Mouse (Mus musculus) intestine, embryonic 16.5 days (tissue): Measurements from ENCODE around the gene Tacc3. TPM values are rescaled to one million over a fixed set of nuclear protein-coding genes. Genes with fewer than 3 reads are reported as not detected.

Experiments
- ATAC-seq: fragments of 200-750 bp; cut with Nextera tagmentation; 2 replicates; pipeline ENCODE4 v1.8.0; 2017; ENCODE audit warnings: moderate TSS enrichment, moderate library complexity
- H3K27ac ChIP-seq: fragments of 300-500 bp; sonication (generic); 2 replicates; pipeline ENCODE4 v1.5.1; 2014; ENCODE audit warnings: mild to moderate bottlenecking, low read length
- H3K27me3 ChIP-seq: fragments of 300-500 bp; sonication (generic); replicated peaks from 2 replicates; pipeline ENCODE4 v1.6.1; 2014; ENCODE audit warnings: low read length, control low read depth, mixed read lengths; ENCODE audit not compliant: control insufficient read depth, insufficient read depth
- H3K36me3 ChIP-seq: fragments of 300-500 bp; sonication (generic); 2 replicates; pipeline ENCODE4 v1.6.1; 2014; ENCODE audit warnings: low read length, control low read depth; ENCODE audit not compliant: control insufficient read depth, insufficient read depth
- H3K4me1 ChIP-seq: fragments of 300-500 bp; sonication (generic); 2 replicates; pipeline ENCODE4 v1.6.1; 2014; ENCODE audit warnings: low read length, control low read depth, mixed read lengths; ENCODE audit not compliant: control insufficient read depth, insufficient read depth
- H3K4me2 ChIP-seq: fragments of 300-500 bp; sonication (generic); 2 replicates; pipeline ENCODE4 v1.6.1; 2014; ENCODE audit warnings: low read depth, low read length, control low read depth
- H3K4me3 ChIP-seq: fragments of 300-500 bp; sonication (generic); 2 replicates; pipeline ENCODE4 v1.5.1; 2014; ENCODE audit warnings: mild to moderate bottlenecking, low read length
- H3K9ac ChIP-seq: fragments of 300-500 bp; sonication (generic); 2 replicates; pipeline ENCODE4 v1.6.1; 2014; ENCODE audit warnings: low read depth, low read length
- H3K9me3 ChIP-seq: fragments of 300-500 bp; sonication (generic); 2 replicates; pipeline ENCODE4 v1.6.1; 2016; ENCODE audit warnings: low read length, control low read depth; ENCODE audit not compliant: control insufficient read depth
- WGBS: fragments of 180-500 bp; shearing (Covaris S2); extraction: QIAGEN DNeasy Blood & Tissue Kit; methylation state at CpG from one replicate; pipeline ENCODE4 v1.1.7; 2014; 5-methylcytosine and 5-hydroxymethylcytosine counted together
- polyA plus RNA-seq: library from polyadenylated mRNA; unstranded; fragments of >200 nt; fragmentation: Nextera tagmentation; extraction: Ambion mirVana; gene quantifications from 2 replicates; pipeline ENCODE4 v1.2.1, GENCODE M21; 2015

Tacc3 gene
- polyA plus RNA-seq, 1 experiment from 2014 or later: 144 TPM

DNA sequence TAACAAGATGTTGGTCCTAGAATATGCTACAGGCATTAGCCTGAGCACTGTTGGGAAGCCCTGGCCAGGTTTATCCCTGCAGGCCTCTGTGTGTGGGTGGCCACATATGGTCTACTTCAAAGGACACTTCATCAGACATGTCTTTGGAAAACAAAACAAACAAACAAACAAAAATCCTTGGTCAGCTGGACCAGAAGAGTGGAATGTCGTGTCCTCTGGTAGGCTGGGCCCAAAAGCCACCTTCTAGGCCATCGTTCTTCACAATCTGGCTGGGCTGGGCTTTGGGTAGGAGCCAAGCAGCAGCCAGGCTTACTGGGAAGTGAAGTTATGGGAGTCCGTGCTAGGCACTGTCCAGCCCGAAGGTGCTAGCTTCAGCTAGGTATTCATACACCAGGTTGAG, 49.2 kb downstream of the Tacc3 start:
- 58% methylated on average over 4 of the region's 4 CpGs for WGBS
- no peak for ATAC-seq
- no peaks in the 10 kb centered on the region for H3K27me3 ChIP-seq

DNA sequence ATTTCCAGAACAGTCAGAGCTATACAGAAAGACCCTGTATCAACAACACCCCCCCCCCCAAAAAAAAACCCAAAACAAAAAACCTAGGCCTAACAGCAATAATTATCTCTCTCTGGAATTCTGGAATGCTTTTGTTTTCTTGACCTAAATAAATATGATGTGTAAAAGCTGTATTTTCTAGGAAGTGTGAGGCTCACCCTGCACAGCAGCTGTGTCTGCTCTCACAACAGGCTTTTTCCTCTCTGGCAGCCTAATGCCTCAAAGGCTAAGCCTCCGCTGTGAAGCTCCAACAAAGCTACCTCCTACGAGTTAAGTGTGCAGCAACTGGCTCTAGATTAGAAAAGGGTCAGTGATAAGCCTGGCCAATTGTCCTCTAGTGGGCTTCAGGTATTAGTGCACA, 51.1 kb downstream of the Tacc3 start:
- Histone ChIP-seq H3K27me3 (no peaks in the 10 kb centered on the region), H3K9ac (no peak overlapping the region), H3K4me2 (no peak overlapping the region), H3K9me3 (no peaks in the 10 kb centered on the region), H3K4me1 (peaks cover 18% of the 10 kb centered on the region), H3K36me3 (no peaks in the 10 kb centered on the region), H3K4me3 (no peak overlapping the region), H3K27ac (no peak overlapping the region)
- no peak for ATAC-seq
- WGBS: 39% methylated on average over 2 of the region's 2 CpGs

More for the DNA sequence above, 49.2 kb downstream of the Tacc3 start:
- Histone ChIP-seq H3K36me3 (no peaks in the 10 kb centered on the region), H3K4me1 (peaks cover 18% of the 10 kb centered on the region), H3K4me3 (no peak overlapping the region), H3K4me2 (no peak overlapping the region), H3K9me3 (no peaks in the 10 kb centered on the region), H3K9ac (no peak overlapping the region), H3K27ac (no peak overlapping the region)

DNA sequence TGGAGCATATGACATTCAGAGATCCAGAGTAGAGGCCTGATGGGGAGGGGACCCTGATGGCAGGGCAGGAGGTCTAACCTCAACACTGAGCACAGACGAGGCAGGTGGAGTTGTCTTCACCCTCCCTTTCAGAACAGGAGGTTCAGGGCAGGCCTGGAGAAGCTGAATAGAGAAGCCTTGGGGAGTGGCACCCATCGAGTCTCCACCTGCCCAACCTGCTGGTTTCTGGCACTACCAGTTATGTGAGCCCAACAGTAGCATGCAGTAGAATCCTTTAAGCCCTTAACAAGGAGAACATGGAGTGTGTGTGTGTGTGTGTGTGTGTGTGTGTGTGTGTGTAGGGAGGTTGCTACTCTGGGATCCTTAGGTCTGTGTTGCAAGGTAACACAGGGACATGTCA, 54.6 kb downstream of the Tacc3 start:
- Histone ChIP-seq H3K36me3 (no peaks in the 10 kb centered on the region), H3K4me3 (no peak overlapping the region), H3K4me2 (no peak overlapping the region), H3K9ac (no peak overlapping the region), H3K27me3 (no peaks in the 10 kb centered on the region), H3K27ac (no peak overlapping the region), H3K4me1 (peaks cover under 1% of the 10 kb centered on the region; the same call in 1 of the 2 replicates), H3K9me3 (no peaks in the 10 kb centered on the region)
- 69% methylated on average over 2 of the region's 2 CpGs for WGBS
- no peak for ATAC-seq

DNA sequence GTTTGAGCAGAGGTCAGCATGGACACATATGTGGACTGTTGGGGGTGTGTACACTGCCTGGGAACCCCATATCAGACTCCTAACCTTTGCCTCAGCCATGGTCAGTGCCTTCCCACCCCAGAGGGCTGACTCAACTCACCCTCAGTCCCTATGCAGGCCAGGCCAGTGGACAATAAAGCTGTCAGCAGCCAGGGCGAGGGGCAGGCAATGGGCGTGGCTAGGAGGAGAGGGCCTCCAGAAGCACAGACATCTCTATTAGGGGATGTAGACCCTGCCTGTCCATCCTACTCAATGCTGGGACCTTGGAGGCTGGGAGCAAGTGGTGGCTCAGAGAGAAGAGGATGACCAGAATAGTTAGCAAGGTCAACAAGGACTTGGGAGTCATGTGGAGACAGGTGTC, 57.3 kb downstream of the Tacc3 start:
- Histone ChIP-seq H3K9me3 (no peaks in the 10 kb centered on the region), H3K36me3 (no peaks in the 10 kb centered on the region), H3K4me3 (no peak overlapping the region), H3K27me3 (no peaks in the 10 kb centered on the region), H3K4me1 (peaks cover 2% of the 10 kb centered on the region; the same call in 1 of the 2 replicates), H3K27ac (no peak overlapping the region), H3K9ac (no peak overlapping the region), H3K4me2 (no peak overlapping the region)
- 41% methylated on average over 2 of the region's 2 CpGs for WGBS
- no peak for ATAC-seq

DNA sequence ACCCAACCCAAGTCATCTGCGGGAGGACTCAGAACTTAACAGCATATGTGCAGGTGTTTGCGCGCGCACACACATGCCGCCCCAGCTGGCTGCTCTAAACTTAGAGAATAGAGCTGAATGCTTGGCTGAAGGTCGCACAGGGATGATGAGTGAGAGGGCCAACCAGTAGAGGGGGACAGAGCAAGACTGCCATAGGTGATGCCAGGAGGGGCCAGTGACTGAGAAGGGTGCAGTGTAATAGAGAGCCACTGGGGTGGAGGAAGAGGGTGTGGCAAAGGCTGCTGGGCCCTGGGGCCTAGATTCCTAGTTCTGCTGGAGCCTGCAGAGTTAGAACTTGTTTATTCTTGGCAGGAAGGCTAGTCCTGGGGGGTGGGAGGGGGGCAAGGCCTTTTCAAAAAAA, 58.5 kb downstream of the Tacc3 start:
- no peaks in the 10 kb centered on the region for H3K36me3 ChIP-seq
- no peak overlapping the region for H3K9ac ChIP-seq
- peaks cover 15% of the 10 kb centered on the region for H3K4me1 ChIP-seq
- no peaks in the 10 kb centered on the region for H3K27me3 ChIP-seq
- H3K27ac ChIP-seq: no peak overlapping the region
- no peak overlapping the region for H3K4me2 ChIP-seq
- no peak overlapping the region for H3K4me3 ChIP-seq
- 73% methylated on average over 6 of the region's 6 CpGs for WGBS
- ATAC-seq: peak; percentile 38
- no peaks in the 10 kb centered on the region for H3K9me3 ChIP-seq

DNA sequence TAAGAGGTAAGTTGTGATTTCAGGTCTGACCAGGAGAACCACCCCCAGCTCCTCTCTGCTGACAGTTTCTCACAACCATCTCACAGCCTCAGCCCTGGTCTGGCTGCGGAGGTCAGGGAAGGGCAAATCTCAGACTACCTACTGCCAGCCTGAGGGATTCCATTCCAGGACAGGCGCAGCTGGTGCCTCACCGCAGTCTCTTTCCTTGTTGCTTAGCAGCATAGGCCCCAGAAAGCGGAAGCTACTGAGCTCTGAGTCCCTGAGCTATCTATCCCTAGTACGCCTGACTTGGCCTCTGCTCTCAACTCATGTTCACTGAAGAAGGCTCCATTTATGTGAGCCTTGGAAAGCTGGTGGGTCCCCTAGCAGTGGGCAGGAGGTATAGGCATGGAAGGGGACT, 60.5 kb downstream of the Tacc3 start:
- H3K27ac ChIP-seq: no peak overlapping the region
- peaks cover 22% of the 10 kb centered on the region for H3K4me1 ChIP-seq
- ATAC-seq: no peak
- H3K9me3 ChIP-seq: no peaks in the 10 kb centered on the region
- no peak overlapping the region for H3K4me3 ChIP-seq
- H3K27me3 ChIP-seq: no peaks in the 10 kb centered on the region
- 77% methylated on average over 5 of the region's 5 CpGs for WGBS
- no peak overlapping the region for H3K4me2 ChIP-seq
- H3K36me3 ChIP-seq: no peaks in the 10 kb centered on the region
- no peak overlapping the region for H3K9ac ChIP-seq

DNA sequence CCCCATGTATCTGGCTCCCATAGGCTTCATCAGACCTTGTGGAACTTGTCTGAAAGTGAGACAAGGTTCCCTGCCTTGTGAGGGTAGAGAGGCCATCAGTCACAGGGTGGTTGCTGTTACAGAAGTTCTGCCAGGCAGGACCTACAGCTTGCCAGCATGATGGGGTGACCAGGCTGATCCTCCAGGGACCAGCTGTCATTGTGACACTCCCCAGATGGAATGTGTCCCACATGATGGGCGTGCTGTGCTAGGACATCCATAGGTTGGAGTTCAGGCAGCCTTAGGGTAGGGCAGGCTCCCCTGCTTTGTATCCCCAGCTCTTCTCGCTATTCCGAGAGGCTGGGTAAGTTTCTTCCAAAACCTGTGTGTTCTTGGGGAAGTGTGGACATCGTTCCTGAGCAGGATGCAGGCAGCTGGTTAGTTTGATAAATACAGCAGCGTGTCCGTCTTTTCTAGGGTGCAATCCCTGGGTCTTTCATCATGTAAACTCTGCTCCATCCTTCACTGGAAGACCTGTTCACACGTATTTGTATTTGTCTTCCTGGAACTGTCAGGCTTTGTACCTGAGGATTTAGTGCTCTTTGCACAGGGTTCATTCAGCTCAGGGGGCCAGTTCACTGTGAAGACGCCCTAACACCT, 63.0 kb downstream of the Tacc3 start:
- H3K4me2 ChIP-seq: peak overlapping the region; percentile 99
- 8% methylated on average over 8 of the region's 8 CpGs for WGBS
- peak overlapping the region; percentile 61 for H3K4me3 ChIP-seq
- H3K4me1 ChIP-seq: peaks cover 37% of the 10 kb centered on the region
- H3K36me3 ChIP-seq: no peaks in the 10 kb centered on the region
- peak overlapping the region; percentile 85 for H3K9ac ChIP-seq
- no peak for ATAC-seq
- no peaks in the 10 kb centered on the region for H3K9me3 ChIP-seq
- 0 out of 2 replicates have a peak, but pooled peaks cover 5% of the 10 kb centered on the region for H3K27me3 ChIP-seq
- peak overlapping the region; percentile 51 for H3K27ac ChIP-seq

DNA sequence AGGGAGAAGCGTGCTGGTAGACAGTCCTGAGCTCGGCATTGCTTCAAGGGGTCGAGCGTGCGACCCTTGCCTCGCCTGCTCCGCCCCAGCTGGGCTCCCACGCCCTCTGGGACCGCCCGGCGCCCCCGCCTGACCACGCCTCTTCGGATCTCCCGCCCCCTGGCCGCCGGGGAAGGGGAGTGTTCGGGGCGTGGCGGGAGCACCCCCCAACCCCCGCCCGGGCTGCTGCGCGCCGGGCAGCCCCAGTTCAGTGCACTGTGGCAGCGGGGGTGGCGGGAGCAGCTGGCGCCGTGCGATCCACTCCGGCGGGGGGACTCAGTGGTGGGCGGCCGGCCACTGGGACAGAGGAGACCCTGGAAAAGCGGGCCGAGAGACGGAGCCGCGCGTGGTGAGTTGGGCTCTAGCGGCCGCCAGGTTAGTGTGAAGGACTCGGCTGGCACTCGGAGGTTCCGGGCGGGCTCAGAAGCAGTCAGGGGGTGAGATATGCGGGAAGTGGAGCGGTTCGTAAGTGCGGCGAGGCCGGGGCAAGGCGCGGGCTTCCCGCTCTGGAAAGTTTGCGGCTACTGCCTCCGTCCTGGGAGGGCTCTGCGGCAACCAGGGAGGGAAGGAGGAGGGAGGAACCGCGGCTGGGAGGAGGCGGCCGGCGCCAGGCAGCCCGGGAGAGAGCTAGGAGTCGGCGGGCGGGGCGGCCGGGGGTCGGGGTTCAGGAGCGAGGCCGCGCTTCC, 63.8 kb downstream of the Tacc3 start, which contains the start of gene Fgfr3:
Gene Fgfr3 (plus strand): TSS at position 134 of the 725 bp plus-strand sequence.
- H3K27me3 ChIP-seq: 0 out of 2 replicates have a peak, but pooled peaks cover 5% of the 10 kb centered on the region
- H3K4me2 ChIP-seq: peak within 1 kb of the TSS; percentile 99
- no peaks in the 10 kb centered on the region for H3K9me3 ChIP-seq
- ATAC-seq: peak; percentile 79
- H3K36me3 ChIP-seq: no peaks in the 10 kb centered on the region
- 1% methylated on average over 72 of the region's 73 CpGs for WGBS
- peak within 1 kb of the TSS; percentile 61 for H3K4me3 ChIP-seq
- H3K27ac ChIP-seq: peak within 1 kb of the TSS; percentile 89
- peak within 1 kb of the TSS; percentile 85 for H3K9ac ChIP-seq
- H3K4me1 ChIP-seq: peaks cover 37% of the 10 kb centered on the region

DNA sequence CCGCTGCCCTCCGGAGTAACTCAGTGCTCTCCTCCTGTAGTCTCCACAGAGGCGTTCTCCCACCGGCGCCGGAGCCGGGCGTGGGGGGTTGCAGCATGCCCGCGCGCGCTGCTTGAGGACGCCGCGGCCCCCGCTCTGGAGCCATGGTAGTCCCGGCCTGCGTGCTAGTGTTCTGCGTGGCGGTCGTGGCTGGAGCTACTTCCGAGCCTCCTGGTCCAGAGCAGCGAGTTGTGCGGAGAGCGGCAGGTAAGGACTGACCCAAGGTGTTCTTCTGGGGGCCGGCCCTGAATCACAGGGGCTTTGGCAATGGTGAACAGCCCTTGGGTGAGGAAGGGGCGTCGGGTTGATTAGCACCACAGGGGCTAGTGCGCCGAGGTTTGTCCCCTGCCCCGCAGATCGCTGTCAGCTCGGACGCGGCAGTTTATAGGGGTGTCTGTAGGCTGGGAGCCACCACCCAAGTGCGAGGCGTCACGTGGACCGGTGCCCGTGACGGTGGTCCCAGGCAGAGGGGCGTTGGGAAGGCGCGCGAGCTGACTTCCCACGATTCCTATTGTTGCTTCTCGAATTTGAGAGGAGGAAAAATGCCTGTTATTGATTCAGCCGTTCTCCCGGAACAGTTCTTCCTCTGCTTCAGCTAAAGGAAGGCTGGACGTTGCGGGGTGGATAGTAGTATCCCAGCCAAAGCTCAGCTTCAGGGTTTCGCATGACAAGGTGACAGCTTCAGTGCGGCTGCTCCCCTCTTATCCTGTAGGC, 64.5 kb downstream of the Tacc3 start:
- no peaks in the 10 kb centered on the region for H3K9me3 ChIP-seq
- peaks cover 37% of the 10 kb centered on the region for H3K4me1 ChIP-seq
- peak overlapping the region; percentile 89 for H3K27ac ChIP-seq
- WGBS: under 1% methylated on average over 53 of the region's 53 CpGs
- ATAC-seq: no peak
- 0 out of 2 replicates have a peak, but pooled peaks cover 5% of the 10 kb centered on the region for H3K27me3 ChIP-seq
- no peaks in the 10 kb centered on the region for H3K36me3 ChIP-seq
- peak overlapping the region; percentile 61 for H3K4me3 ChIP-seq
- peak overlapping the region; percentile 99 for H3K4me2 ChIP-seq
- peak overlapping the region; percentile 85 for H3K9ac ChIP-seq
